Mouse (Mus musculus): Measurements from ENCODE around the gene Rufy1.
A peak's percentile ranks its signal among the peaks of the same experiment; 100 is the strongest.
"Not testable (repeated sequence)": the region's sequence is repeated elsewhere in the genome, so short reads cannot be mapped to it uniquely, and the experiment has no call there.

The Rufy1 gene

GRCm38 (mm10) chr11:50377892-50378684 lies 52.8 kb downstream of the Rufy1 start:
- DNase-seq = peak; percentile 89 to 90

DNA sequence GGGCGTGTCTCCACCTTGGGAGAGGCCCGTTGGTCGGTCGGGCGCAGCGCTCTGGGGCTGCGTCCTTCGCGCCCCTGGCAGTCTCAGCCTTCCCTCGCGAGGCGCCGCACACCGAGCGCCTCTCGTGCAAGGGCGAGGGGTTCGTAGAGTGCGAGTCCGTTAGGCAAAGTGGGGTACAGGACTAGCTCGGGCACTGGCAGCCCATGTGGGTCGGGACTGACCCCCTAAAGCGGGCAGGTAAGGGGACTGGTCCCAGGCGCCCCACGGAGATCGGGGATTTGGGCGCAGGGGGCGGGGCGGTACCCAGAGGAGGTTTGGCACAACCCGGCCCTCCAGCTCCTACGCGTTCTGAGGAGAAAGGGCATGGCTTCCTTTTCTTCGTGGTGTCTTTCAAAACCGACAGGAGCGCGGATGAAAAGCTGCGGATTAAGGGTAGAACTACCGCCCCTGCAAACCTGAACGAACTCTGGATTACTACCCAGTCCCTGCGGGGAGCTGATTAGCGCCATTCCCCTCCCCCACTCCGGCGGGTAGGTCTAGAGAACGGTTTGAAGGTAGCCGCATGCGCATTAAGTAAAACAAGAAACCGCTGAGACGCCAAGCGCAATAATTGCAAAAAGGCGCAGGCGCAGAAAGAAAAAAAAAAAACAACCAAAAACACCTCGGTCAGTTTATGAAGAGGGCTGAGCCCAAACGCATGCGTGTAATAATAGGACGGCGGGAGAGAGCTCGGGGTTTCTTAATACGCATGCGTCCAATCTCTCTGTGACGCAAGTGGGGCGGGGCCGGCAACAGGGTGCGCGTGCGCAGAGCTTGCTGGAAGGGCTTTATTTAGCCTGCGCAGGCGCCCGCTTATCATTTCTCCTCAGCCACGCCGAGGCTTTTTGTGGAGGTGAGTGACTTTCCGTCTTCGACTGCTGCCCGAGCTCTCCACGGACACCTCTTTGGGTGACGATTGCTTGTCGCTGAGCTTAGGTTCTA lies 53.7 kb downstream of the Rufy1 start, which contains the start of gene Hnrnph1:
Gene Hnrnph1, plus strand, starts transcription at position 80 of the 981 bp plus-strand sequence.
- peak; percentile 99 for DNase-seq

GRCm38 (mm10) chr11:50376156-50376790 lies 54.7 kb downstream of the Rufy1 start:
- no peak for DNase-seq

GRCm38 (mm10) chr11:50375421-50375820 lies 55.5 kb downstream of the Rufy1 start:
- DNase-seq = no peak

- no peak for DNase-seq
Measured at GRCm38 (mm10) chr11:50374286-50375015, 56.5 kb downstream of the Rufy1 start.

DNA sequence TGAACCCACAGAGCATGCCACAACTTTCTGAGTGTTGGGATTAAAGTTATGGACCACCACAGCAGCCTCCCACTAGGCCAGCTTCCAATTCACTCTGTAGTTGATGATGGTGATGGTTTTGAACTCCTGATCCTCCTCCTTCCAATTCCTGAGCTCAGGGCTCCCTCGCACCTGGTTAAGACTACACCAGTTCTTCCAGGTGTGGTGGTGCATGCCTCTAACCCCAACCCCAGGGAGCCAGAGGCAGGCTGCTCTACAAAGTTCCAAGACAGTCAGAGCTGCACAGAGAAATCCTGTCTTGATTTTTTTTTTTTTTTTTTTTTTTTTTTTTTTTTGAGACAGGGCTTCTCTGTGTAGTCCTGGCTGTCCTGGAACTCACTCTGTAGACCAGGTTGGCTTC lies 57.3 kb downstream of the Rufy1 start:
- no peak for DNase-seq

DNA sequence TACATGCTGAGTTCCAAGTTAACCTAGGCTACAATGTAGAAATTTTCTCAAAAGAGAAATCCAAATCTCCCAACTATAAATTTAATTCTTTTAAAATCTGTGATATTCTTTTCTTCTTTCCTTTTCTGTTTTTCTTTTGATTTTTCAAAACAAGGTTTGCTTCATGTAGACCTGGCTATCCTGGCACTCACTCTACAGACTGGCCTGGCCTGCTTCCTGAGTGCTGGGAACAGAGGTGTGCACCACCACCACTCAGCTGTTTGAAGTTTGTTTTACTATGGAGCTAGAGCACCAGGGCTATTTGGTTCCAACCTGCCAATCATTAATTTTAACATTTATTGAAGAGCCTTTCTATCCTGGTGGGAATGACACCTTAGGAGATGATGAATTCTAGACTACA lies 57.8 kb downstream of the Rufy1 start:
- no peak for DNase-seq

DNA sequence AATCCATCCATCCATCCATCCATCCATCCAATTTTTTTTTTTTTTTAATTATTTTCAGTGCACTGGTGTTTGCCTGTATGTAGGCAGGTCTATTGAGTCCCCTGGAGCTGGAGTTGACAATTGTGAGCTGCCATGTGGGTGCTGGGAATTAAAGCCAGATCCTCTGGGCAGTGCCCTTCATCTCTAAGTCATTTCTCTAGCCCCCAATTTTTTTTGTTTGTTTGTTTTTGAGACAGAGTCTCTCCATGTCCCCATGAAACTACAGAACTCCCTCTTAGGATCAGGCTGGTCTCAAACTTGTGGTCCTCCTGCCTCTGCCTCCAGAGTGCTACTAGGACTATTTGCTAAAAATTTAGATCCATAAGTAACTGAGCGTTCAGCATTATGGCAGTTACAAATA lies 59.0 kb downstream of the Rufy1 start:
- no peak for DNase-seq

GRCm38 (mm10) chr11:50371399-50371841 lies 59.5 kb downstream of the Rufy1 start:
- peak; percentile 84 to 88 for DNase-seq

GRCm38 (mm10) chr11:50370969-50371368 lies 60.0 kb downstream of the Rufy1 start:
- DNase-seq = peak; percentile 33 to 47

DNA sequence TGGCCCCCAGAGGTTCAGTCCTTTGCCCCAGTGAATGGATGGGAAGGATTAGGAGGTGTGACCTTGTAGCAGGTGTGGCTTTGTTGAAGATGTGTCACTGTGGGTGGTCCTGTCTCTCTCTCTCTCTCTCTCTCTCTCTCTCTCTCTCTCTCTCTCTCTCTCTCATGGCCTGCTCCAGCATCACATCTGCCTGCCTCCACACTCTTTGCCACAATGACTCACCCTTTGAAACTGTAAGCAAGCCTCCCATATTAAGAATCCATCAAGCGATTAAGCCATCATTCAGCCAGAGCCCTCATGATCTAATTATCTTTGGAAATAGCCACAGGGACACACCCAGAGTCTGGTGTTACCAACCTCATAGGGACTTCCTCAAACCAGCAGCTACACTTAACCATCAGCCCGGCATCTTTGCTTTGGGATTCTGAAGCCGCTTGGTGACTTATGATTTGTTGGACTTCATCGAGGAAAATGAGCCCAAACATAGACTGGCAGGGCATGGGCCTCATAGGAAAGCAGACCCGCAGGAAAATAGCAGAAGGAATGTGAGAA lies 61.5 kb downstream of the Rufy1 start:
- DNase-seq = no peak

- DNase-seq = no peak
Measured at GRCm38 (mm10) chr11:50367531-50367930, 63.4 kb downstream of the Rufy1 start.

GRCm38 (mm10) chr11:50365322-50365721 lies 65.6 kb downstream of the Rufy1 start:
- no peak for DNase-seq

GRCm38 (mm10) chr11:50364548-50364947 lies 66.4 kb downstream of the Rufy1 start:
- peak; percentile 91 to 92 for DNase-seq

GRCm38 (mm10) chr11:50361282-50361681 lies 69.6 kb downstream of the Rufy1 start:
- DNase-seq = not testable (repeated sequence)

DNA sequence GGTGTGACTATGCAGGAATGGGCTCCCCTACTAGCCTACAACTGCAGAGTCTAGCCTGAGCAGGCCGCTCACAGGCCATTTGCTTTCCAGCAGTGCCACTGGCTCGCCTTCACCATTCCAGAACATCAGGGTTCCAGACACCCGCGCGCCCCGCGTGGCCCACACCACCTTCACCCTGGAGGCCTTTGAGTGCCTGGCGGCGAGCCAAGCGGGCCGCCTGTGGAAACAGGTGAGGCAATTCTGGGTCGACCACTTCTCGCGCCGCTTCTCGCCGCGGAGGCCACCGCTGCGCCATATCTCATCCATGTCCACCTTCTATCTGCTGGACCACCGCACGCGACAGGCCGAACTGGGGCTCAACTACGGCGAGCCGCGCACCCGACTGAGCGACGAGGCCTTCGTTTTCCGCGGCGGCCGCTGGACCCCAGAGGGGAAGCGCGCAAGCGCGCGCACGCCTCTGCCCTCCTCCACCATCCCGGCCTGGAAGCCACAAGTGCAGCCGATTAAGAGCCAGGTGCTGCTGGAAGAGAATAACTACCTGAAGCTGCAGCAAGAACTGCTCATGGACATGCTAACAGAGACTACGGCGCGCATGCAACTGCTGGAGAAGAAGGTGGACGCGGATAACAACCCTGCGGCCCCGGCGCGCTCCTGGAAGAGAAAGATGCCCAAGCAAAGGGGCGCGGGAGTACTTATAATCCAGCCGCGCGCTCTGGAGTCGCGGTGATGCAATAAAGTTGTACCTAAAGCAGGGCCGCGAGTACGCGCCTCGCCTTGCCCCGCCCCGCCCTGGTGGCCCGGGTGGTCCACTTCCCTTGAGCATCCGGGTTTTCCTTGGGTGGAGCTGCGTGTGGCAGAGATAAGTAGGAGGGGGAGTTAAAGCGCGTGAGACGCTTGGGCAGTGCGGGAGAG lies 71.7 kb downstream of the Rufy1 start:
- peak; percentile 72 to 74 for DNase-seq

DNA sequence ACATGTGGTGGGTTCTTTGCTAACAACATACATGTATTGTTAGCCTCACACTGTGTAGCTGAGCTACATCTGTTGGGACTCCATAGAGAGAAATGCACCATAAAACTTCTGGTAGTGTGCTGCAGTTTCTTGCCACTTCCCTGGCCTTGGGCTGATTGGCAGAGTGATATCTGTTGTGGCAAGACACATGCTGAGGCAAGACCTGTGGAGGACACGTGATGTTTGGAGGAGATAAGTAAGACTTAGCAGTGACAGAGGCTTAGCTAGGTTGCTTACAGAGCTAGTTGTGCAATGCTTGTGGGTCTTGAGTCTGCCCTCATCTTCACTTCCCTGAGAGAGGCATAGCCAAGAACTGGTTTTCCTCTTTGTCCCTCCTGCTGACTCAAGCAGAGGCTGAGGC lies 75.5 kb downstream of the Rufy1 start:
- DNase-seq = no peak

- no peak for DNase-seq
Measured at GRCm38 (mm10) chr11:50354851-50355250, 76.1 kb downstream of the Rufy1 start.

DNA sequence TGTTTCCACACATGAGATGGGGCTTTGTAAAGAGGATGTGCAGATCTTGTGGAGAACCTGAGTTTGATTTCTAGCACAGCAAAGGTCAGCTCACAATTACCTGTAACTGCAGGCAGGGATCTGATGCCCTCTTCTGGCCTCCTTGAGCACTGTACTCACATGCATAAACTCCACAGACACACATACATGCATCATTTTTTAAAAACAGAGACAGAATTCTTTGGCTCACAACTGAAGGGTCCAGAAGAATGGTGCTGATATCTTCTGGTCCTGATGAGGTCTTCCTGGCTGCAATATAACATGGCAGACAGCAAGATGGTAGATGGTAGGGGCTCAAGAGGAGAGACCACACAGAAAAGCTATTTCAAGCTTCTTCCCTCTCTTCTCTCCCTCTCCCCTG lies 76.8 kb downstream of the Rufy1 start, which contains the start of gene Cby3:
Gene Cby3, plus strand, starts transcription at position 301 of the 400 bp plus-strand sequence.
- no peak for DNase-seq

DNA sequence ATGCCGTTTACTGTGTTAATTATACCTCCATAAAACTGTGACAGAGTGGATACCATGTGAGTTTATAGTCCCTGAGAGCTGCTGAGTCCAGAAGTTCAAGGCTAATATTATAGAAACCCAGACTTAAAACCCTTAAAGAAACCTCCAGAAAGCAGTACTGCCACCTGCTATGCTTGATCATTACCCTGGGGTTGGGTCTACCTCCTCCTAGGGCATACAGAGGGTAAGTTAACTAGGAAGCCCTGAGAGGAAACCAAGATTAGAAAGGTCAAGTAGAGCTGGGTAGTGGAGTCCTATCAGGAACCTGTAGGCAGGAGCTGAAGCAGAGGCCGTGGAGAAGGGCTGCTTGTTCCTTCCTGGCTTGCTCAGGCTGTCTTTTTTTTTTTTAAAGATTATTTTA lies 78.7 kb downstream of the Rufy1 start:
- no peak for DNase-seq

Data from cerebellum, postnatal 14 days (tissue).